Mouse (Mus musculus): ENCODE data around the gene Creb3l1.

DNA sequence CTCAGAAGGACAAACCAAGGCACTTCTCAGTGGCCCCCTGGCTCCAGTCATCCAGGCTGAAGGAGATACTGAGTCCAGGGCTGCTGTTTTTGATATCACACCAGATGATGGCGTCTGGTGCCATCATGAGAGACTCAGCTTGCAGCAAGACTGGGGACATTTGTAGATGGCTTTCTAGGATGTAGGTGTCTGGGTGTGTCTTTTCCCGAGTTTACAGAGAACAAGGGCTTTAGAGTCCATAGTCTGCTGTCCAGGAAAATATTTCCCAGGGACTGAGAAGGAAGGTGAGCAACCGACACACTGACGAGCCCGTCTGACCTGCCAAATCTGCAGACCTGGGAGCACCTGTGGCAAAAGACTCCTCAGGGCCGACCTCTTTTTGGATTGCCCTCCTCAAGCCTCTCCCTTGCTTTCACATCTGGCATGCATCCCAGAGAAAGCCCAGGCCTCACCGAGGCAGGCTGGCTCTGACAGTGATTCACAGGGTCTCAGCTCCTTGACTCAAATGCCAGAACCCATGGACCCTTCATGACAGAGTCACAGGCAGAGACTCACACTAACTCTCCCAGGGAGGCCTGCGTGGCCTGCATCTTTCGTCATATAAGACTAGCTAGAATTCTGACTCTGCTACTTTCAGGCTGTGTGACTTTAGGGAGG is 23.9 kb upstream of the Creb3l1 start:
- TF ChIP-seq POLR2A (IDR thresholded peaks at IDR 0.05; ENCODE audit: low read depth, low read length) (no peak), CTCF (IDR thresholded peaks at IDR 0.05; ENCODE audit: extremely low read depth, insufficient read length, insufficient replicate concordance, low read depth, low read length) (no peak)

Data from small intestine, adult 2 months (tissue).